Mouse (Mus musculus): ENCODE measurements around the gene Hoxd4. TPM values are rescaled to one million over a fixed set of nuclear protein-coding genes. Genes with fewer than 3 reads are reported as not detected.

The Hoxd4 gene
- 1.3 and 2.6 TPM in 2 replicates for polyA plus RNA-seq (2012; ENCODE audit: insufficient read depth, insufficient read length, missing spikeins)

DNA sequence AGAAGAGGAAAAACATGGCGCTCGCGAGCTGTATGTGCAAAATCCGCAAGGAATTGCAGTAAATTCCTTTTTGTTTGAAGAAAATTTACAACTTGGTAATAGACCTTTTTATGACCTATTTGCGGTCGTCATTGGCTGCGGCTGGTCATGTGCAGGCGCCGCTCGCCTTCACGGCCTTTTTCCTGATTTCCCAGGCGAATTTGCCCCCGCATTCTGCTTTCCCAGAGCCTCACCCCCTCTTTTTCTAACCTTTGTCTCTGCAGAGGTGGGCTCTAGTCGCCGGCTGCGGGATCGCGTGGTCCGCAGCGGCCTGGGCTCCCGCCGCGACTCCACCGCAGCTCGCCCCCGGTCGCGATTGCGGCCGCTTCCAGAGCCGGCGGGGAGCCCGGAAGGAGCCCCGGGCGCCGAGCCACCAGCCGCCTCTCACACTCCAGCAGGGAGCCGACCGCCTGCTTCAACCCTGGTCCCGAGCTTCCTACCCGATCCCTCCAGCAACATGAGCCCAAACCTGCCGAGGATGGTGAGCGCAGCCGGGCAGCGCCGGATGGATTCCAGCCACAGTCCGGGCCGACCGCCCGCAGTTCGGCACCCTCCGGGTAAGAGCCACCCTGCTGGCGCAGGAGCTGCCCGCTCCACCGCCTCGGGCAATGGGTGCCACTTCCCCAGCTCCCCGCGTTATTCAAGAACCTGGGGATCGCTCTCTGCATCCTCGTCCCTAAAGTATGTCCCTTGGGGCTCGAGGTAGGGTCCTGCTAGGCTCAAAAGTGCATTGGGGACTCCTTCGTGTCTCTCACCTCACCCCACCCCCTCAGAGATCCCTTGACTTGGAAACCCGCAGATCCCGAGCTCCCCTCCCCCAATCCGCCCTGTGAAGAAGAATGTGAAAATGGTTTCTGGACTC lies at the start of gene Hoxd4, which contains the start of gene Hoxd3:
TSS of gene Hoxd4 (plus strand) at position 209 of the 901 bp plus-strand sequence.
TSS of gene Hoxd3 (plus strand) at position 207 of the 901 bp plus-strand sequence.
- Histone ChIP-seq H3K4me3 (ENCODE audit: insufficient read depth, low read depth, low read length) (peak within 1 kb of the TSS; percentile 77), H3K4me1 (ENCODE audit: control insufficient read depth, insufficient read depth, insufficient read length, low read length) (peaks cover 2% of the 10 kb centered on the region; the same call in 1 of the 2 replicates), H3K27ac (replicated peaks; ENCODE audit: low read depth, low read length) (peak within 1 kb of the TSS; percentile 91)

- H3K4me3 ChIP-seq (ENCODE audit: insufficient read depth, low read depth, low read length): no peak overlapping the region
- H3K4me1 ChIP-seq (ENCODE audit: control insufficient read depth, insufficient read depth, insufficient read length, low read length): no peaks in the 10 kb centered on the region
- H3K27ac ChIP-seq (replicated peaks; ENCODE audit: low read depth, low read length): no peak overlapping the region
Observed at GRCm38 (mm10) chr2:74663291-74663925, 48.3 kb upstream of the Hoxd4 start.

DNA sequence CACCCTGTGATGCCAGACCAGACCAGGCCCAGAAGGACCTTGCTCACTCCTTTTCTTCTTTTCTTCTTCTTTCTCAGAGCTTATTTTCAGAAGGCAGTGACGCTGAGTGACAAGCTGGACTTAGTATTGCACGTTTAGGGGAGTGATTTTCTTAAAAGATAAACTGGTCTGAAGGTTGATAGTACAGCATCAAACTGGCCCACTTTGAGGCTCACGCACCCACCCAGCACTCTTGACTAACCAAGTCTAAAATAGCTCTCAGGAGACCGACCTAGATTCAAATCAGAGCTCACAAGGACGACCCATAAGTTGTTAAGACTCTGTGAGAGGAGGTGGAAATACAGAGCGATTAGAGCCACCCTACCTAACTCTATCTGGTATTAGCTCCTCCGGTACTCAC lies 45.3 kb upstream of the Hoxd4 start:
- H3K4me3 ChIP-seq (ENCODE audit: insufficient read depth, low read depth, low read length): no peak overlapping the region
- H3K27ac ChIP-seq (replicated peaks; ENCODE audit: low read depth, low read length): no peak overlapping the region
- H3K4me1 ChIP-seq (ENCODE audit: control insufficient read depth, insufficient read depth, insufficient read length, low read length): no peaks in the 10 kb centered on the region

GRCm38 (mm10) chr2:74667191-74667841 lies 44.4 kb upstream of the Hoxd4 start:
- no peak overlapping the region for H3K27ac ChIP-seq (replicated peaks; ENCODE audit: low read depth, low read length)
- H3K4me3 ChIP-seq (ENCODE audit: insufficient read depth, low read depth, low read length): no peak overlapping the region
- H3K4me1 ChIP-seq (ENCODE audit: control insufficient read depth, insufficient read depth, insufficient read length, low read length): no peaks in the 10 kb centered on the region

- Histone ChIP-seq H3K4me3 (ENCODE audit: insufficient read depth, low read depth, low read length) (peak within 1 kb of the TSS; percentile 41), H3K4me1 (ENCODE audit: control insufficient read depth, insufficient read depth, insufficient read length, low read length) (no peaks in the 10 kb centered on the region), H3K27ac (replicated peaks; ENCODE audit: low read depth, low read length) (no peak within 1 kb of the TSS)
Observed at GRCm38 (mm10) chr2:74667842-74668357, 43.8 kb upstream of the Hoxd4 start, which contains the start of gene Hoxd13. Hoxd13 (plus strand) TSS chr2:74668310.

GRCm38 (mm10) chr2:74668370-74669229 lies 43.1 kb upstream of the Hoxd4 start:
- no peaks in the 10 kb centered on the region for H3K4me1 ChIP-seq (ENCODE audit: control insufficient read depth, insufficient read depth, insufficient read length, low read length)

GRCm38 (mm10) chr2:74669230-74669578 lies 42.5 kb upstream of the Hoxd4 start:
- no peak overlapping the region for H3K4me3 ChIP-seq (ENCODE audit: insufficient read depth, low read depth, low read length)
- no peak overlapping the region for H3K27ac ChIP-seq (replicated peaks; ENCODE audit: low read depth, low read length)
- H3K4me1 ChIP-seq (ENCODE audit: control insufficient read depth, insufficient read depth, insufficient read length, low read length): no peaks in the 10 kb centered on the region

More at GRCm38 (mm10) chr2:74668370-74669229, 43.1 kb upstream of the Hoxd4 start:
- Histone ChIP-seq H3K4me3 (ENCODE audit: insufficient read depth, low read depth, low read length) (peak overlapping the region; percentile 41), H3K27ac (replicated peaks; ENCODE audit: low read depth, low read length) (no peak overlapping the region)

- H3K4me1 ChIP-seq (ENCODE audit: control insufficient read depth, insufficient read depth, insufficient read length, low read length): no peaks in the 10 kb centered on the region
- no peak overlapping the region for H3K27ac ChIP-seq (replicated peaks; ENCODE audit: low read depth, low read length)
- H3K4me3 ChIP-seq (ENCODE audit: insufficient read depth, low read depth, low read length): no peak overlapping the region
Observed at GRCm38 (mm10) chr2:74669650-74670235, 42.0 kb upstream of the Hoxd4 start.

DNA sequence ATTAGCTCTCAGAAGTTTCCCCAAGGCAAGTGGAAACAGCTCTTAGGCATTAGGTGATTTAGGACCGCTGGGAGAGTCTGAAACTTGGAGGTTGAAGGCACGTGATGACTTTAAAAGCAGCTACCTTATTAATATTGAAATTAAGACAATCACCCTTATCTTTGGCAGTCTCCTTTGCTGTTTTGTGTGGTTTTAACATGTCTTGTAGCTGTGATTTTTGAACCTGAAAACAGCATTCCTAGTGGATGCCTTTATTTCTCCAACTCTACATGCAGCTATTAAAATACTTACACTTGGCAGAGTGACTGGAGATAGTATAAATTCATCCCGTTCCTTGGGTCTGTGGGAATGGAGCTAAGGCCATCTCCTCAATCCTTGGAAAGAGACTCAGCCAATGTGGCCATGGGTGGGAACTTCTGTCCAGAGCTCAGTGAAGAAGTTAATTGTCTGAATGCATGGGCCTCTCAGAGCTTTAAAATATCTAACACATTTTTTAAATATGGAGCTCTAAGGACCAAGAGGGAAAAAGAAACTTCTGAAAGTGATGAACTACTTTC lies 41.0 kb upstream of the Hoxd4 start:
- no peaks in the 10 kb centered on the region for H3K4me1 ChIP-seq (ENCODE audit: control insufficient read depth, insufficient read depth, insufficient read length, low read length)
- no peak overlapping the region for H3K4me3 ChIP-seq (ENCODE audit: insufficient read depth, low read depth, low read length)
- H3K27ac ChIP-seq (replicated peaks; ENCODE audit: low read depth, low read length): no peak overlapping the region

GRCm38 (mm10) chr2:74671847-74672246 lies 39.9 kb upstream of the Hoxd4 start:
- H3K4me1 ChIP-seq (ENCODE audit: control insufficient read depth, insufficient read depth, insufficient read length, low read length): no peaks in the 10 kb centered on the region
- no peak overlapping the region for H3K4me3 ChIP-seq (ENCODE audit: insufficient read depth, low read depth, low read length)

DNA sequence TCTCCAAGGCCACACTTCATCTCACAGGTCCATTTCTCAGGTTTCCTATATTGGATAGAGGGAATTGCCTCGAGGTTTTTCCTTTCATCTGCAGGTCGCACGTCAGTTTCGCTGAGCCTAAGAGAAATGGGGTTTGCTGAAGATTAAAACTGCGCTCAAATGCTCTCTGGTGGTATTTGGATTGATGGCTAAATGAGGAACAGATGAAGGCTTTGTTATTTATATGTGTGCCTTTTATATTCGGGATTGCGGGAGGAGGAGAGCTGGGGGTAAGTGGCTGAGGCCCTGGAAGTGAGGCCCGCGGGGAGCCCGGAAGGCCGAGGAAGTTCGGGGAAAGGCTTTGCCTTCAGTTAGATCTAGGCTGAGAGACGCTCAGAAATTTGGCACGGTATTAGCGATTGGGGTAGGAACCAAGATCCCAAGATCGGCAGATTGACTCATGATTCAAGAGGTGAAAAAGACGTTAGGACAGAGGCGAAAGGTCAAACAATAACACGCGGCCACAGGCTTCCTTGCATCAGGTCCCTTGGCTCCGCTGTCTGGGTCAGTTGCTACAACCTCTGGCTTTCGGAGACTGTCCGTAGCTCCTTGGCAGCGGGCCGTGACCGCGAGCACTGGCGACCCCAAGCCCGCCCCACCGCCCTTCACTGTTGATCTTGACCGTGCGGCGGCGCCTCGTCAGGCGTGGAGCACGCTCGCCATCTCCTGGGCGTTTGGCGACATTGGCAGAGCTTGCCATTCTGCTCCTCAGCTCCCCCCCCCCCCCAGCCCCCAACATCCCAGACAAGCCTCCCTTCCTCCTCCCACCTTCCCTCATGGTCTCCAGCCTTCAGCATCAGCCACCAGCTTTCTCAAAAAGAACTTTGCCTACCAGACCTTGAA lies 39.0 kb upstream of the Hoxd4 start:
- Histone ChIP-seq H3K4me1 (ENCODE audit: control insufficient read depth, insufficient read depth, insufficient read length, low read length) (no peaks in the 10 kb centered on the region), H3K27ac (replicated peaks; ENCODE audit: low read depth, low read length) (no peak overlapping the region), H3K4me3 (ENCODE audit: insufficient read depth, low read depth, low read length) (peak overlapping the region; percentile 36; the same call in 1 of the 2 replicates)

More at GRCm38 (mm10) chr2:74671847-74672246, 39.9 kb upstream of the Hoxd4 start:
- H3K27ac ChIP-seq (replicated peaks; ENCODE audit: low read depth, low read length): no peak overlapping the region

GRCm38 (mm10) chr2:74673835-74674425 lies 37.8 kb upstream of the Hoxd4 start:
- Histone ChIP-seq H3K4me1 (ENCODE audit: control insufficient read depth, insufficient read depth, insufficient read length, low read length) (no peaks in the 10 kb centered on the region), H3K27ac (replicated peaks; ENCODE audit: low read depth, low read length) (no peak overlapping the region), H3K4me3 (ENCODE audit: insufficient read depth, low read depth, low read length) (no peak overlapping the region)

Data from brown adipose tissue, adult 24 weeks (tissue).